Comparison of ENCODE assay signal across 23 mouse cellular contexts in the genomic region with DNA sequence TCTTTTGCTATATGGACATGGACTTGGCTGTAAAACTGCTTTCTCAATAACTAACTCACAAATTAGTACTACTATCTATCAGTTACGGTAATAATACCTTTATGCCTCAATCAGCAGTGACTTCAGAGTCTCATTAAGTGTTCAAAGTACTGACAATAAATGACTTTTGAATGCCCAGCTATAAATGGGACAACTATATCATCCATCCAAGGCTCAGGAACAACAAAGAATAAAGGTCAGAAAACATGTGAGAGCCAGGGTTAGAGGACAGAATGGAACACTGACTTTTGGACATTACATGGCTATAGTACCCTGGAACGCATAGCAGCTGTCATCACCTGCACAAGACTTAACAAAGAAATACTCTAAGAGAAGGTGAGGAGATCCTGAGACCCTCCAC.
DNase-seq lines count a peak whose midpoint lies in the region; ATAC-seq and TF ChIP-seq lines count a peak whose summit lies in the region.
"Had no signal": no experiment of that assay in that cellular context is flagged by ENCODE, and none has a peak within 500 bp of the region (broad histone marks: within the 10 kb centered on the region; RNA-seq: fewer than 3 reads in every experiment).

No protein-coding gene starts in this region.

- H3K27me3 ChIP-seq in intestine, embryonic 16.5 days (replicated peaks; ENCODE audit: control insufficient read depth, insufficient read depth, low read length) = no peaks in the 10 kb centered on the region
- no peaks in the 10 kb centered on the region for H3K27me3 ChIP-seq in intestine, embryonic 15.5 days (replicated peaks)
- H3K27me3 ChIP-seq in liver, postnatal 0 days (ENCODE audit: insufficient read depth, low read length) = no peaks in the 10 kb centered on the region
- H3K27me3 ChIP-seq in liver, embryonic 11.5 days (replicated peaks; ENCODE audit: control insufficient read depth, insufficient read depth, low read length) = no peaks in the 10 kb centered on the region
- H3K27me3 ChIP-seq: CH12.LX; embryonic facial prominence, embryonic 12.5 days; forebrain, embryonic 13.5 days; forebrain, embryonic 15.5 days; Patski had no signal

- H3K4me2 ChIP-seq in intestine, embryonic 16.5 days (ENCODE audit: low read depth, low read length) = no peak overlapping the region
- H3K4me2 ChIP-seq in intestine, embryonic 15.5 days (replicated peaks) = no peak overlapping the region
- no peak overlapping the region for H3K4me2 ChIP-seq in liver, postnatal 0 days (ENCODE audit: low read depth, low read length)
- H3K4me2 ChIP-seq in liver, embryonic 11.5 days = no peak overlapping the region
- H3K4me2 ChIP-seq: embryonic facial prominence, embryonic 12.5 days; forebrain, embryonic 13.5 days; forebrain, embryonic 15.5 days had no signal

- 77% methylated on average over 2 of the region's 2 CpGs for WGBS in intestine, embryonic 16.5 days
- WGBS in intestine, embryonic 15.5 days = 84% methylated on average over 2 of the region's 2 CpGs
- 95% methylated on average over 2 of the region's 2 CpGs for WGBS in liver, postnatal 0 days (ENCODE audit: insufficient replicate concordance)
- WGBS in liver, embryonic 11.5 days = 92% methylated on average over 2 of the region's 2 CpGs

- no peak for TF ChIP-seq CTCF in liver, postnatal 0 days (IDR thresholded peaks at IDR 0.05; ENCODE audit: low read depth)

- no peak for DNase-seq in liver, postnatal 0 days
- no peak for DNase-seq in liver, embryonic 11.5 days (ENCODE audit: low spot score)
- DNase-seq: adrenal gland, adult 8-10 months; adrenal gland, postnatal 14 days; adrenal gland, postnatal 36 days; B cell, adult 2 months; cerebellum, adult 11-12 months; cerebellum, adult 2 months; cerebellum, adult 9-10 months; cerebellum, postnatal 10 days; cerebellum, postnatal 25 days had no signal

- no peak overlapping the region for H3K4me3 ChIP-seq in intestine, embryonic 16.5 days (ENCODE audit: low read length)
- H3K4me3 ChIP-seq in intestine, embryonic 15.5 days (replicated peaks) = no peak overlapping the region
- no peak overlapping the region for H3K4me3 ChIP-seq in liver, postnatal 0 days (ENCODE audit: low read depth, low read length)
- H3K4me3 ChIP-seq in liver, embryonic 11.5 days (ENCODE audit: low read depth, low read length) = no peak overlapping the region
- H3K4me3 ChIP-seq: embryonic facial prominence, embryonic 10.5 days; embryonic facial prominence, embryonic 12.5 days; forebrain, embryonic 13.5 days; forebrain, embryonic 15.5 days had no signal

- H3K9ac ChIP-seq in intestine, embryonic 16.5 days (ENCODE audit: low read depth, low read length) = no peak overlapping the region
- H3K9ac ChIP-seq in intestine, embryonic 15.5 days = no peak overlapping the region
- H3K9ac ChIP-seq in liver, postnatal 0 days (replicated peaks) = no peak overlapping the region
- no peak overlapping the region for H3K9ac ChIP-seq in liver, embryonic 11.5 days (ENCODE audit: low read depth, low read length)
- H3K9ac ChIP-seq: embryonic facial prominence, embryonic 12.5 days; forebrain, embryonic 13.5 days; forebrain, embryonic 15.5 days had no signal

- ATAC-seq in intestine, embryonic 16.5 days = peak; percentile 69
- ATAC-seq in intestine, embryonic 15.5 days = no peak
- 0 out of 2 replicates have a peak, but pooled peaks have one; percentile 35 for ATAC-seq in liver, postnatal 0 days
- ATAC-seq in liver, embryonic 11.5 days (replicated peaks; ENCODE audit: low FRiP score) = no peak
- no peak for ATAC-seq in megakaryocyte-erythroid progenitor cell, adult 5-6 weeks (replicated peaks; ENCODE audit: low FRiP score, low TSS enrichment, poor library complexity, severe bottlenecking)
- ATAC-seq: activated CD4-positive, CD25-positive, alpha-beta regulatory T cell, adult 4 months; CD4-positive, CD25-positive, alpha-beta regulatory T cell, adult 4 months; forebrain, embryonic 13.5 days; forebrain, embryonic 15.5 days; Patski had no signal

- no peaks in the 10 kb centered on the region for H3K4me1 ChIP-seq in intestine, embryonic 16.5 days (ENCODE audit: control insufficient read depth, insufficient read depth, low read length)
- no peaks in the 10 kb centered on the region for H3K4me1 ChIP-seq in intestine, embryonic 15.5 days (replicated peaks)
- no peaks in the 10 kb centered on the region for H3K4me1 ChIP-seq in liver, postnatal 0 days (ENCODE audit: insufficient read depth)
- H3K4me1 ChIP-seq in liver, embryonic 11.5 days (replicated peaks; ENCODE audit: control insufficient read depth, insufficient read depth, low read length) = peaks cover 6% of the 10 kb centered on the region
- H3K4me1 ChIP-seq: embryonic facial prominence, embryonic 10.5 days; embryonic facial prominence, embryonic 12.5 days; forebrain, embryonic 13.5 days; forebrain, embryonic 15.5 days had no signal

- no peak for TF ChIP-seq EP300 in liver, postnatal 0 days (IDR thresholded peaks at IDR 0.05; ENCODE audit: low read depth)

- no peak overlapping the region for H3K27ac ChIP-seq in intestine, embryonic 16.5 days (ENCODE audit: low read length)
- H3K27ac ChIP-seq in intestine, embryonic 15.5 days = no peak overlapping the region
- no peak overlapping the region for H3K27ac ChIP-seq in liver, postnatal 0 days (ENCODE audit: low read depth)
- no peak overlapping the region for H3K27ac ChIP-seq in liver, embryonic 11.5 days (ENCODE audit: low read depth, low read length)
- H3K27ac ChIP-seq: embryonic facial prominence, embryonic 10.5 days; embryonic facial prominence, embryonic 12.5 days; forebrain, embryonic 13.5 days; forebrain, embryonic 15.5 days had no signal

- H3K36me3 ChIP-seq in intestine, embryonic 16.5 days (ENCODE audit: control insufficient read depth, insufficient read depth, low read length) = no peaks in the 10 kb centered on the region
- no peaks in the 10 kb centered on the region for H3K36me3 ChIP-seq in intestine, embryonic 15.5 days
- no peaks in the 10 kb centered on the region for H3K36me3 ChIP-seq in liver, postnatal 0 days (replicated peaks; ENCODE audit: insufficient read depth, low read length)
- no peaks in the 10 kb centered on the region for H3K36me3 ChIP-seq in liver, embryonic 11.5 days (ENCODE audit: control insufficient read depth, insufficient read depth, low read length)
- H3K36me3 ChIP-seq: embryonic facial prominence, embryonic 10.5 days; embryonic facial prominence, embryonic 12.5 days; forebrain, embryonic 15.5 days had no signal

- H3K9me3 ChIP-seq in intestine, embryonic 16.5 days (ENCODE audit: control insufficient read depth, low read length) = no peaks in the 10 kb centered on the region
- no peaks in the 10 kb centered on the region for H3K9me3 ChIP-seq in intestine, embryonic 15.5 days
- no peaks in the 10 kb centered on the region; the same call in 1 of the 2 replicates for H3K9me3 ChIP-seq in liver, postnatal 0 days (ENCODE audit: low read length)
- no peaks in the 10 kb centered on the region for H3K9me3 ChIP-seq in liver, embryonic 11.5 days (ENCODE audit: control insufficient read depth, low read length)
- H3K9me3 ChIP-seq: embryonic facial prominence, embryonic 10.5 days; forebrain, embryonic 13.5 days; forebrain, embryonic 15.5 days; G1E had no signal

Comparison
In these comparisons a context has a peak if more than half of its experiments do, and no peak if none do; other contexts are left out.
1. ATAC-seq: peak in intestine, embryonic 16.5 days (single experiment) and liver, postnatal 0 days (single experiment); none in intestine, embryonic 15.5 days (single experiment), liver, embryonic 11.5 days (single experiment) and megakaryocyte-erythroid progenitor cell, adult 5-6 weeks (single experiment).